Mouse (Mus musculus) neural tube, embryonic 12.5 days (tissue): ENCODE measurements around the gene Rbfox1. TPM values are rescaled to one million over a fixed set of nuclear protein-coding genes. Genes with fewer than 3 reads are reported as not detected.

ENCODE experiments used
- ATAC-seq: fragments of 200-750 bp; cut with Nextera tagmentation; 2 replicates; pipeline ENCODE4 v1.8.0; 2017; ENCODE audit warnings: low read depth, mild to moderate bottlenecking, moderate TSS enrichment, moderate library complexity; ENCODE audit not compliant: low FRiP score
- H3K27ac ChIP-seq: fragments of 300-500 bp; sonication (generic); 2 replicates; pipeline ENCODE4 v1.5.1; 2016
- H3K27me3 ChIP-seq: fragments of 300-500 bp; sonication (generic); replicated peaks from 2 replicates; pipeline ENCODE4 v1.6.1; 2016; ENCODE audit warnings: mild to moderate bottlenecking
- H3K36me3 ChIP-seq: fragments of 300-500 bp; sonication (generic); 2 replicates; pipeline ENCODE4 v1.6.1; 2016; ENCODE audit warnings: mild to moderate bottlenecking
- H3K4me1 ChIP-seq: fragments of 300-500 bp; sonication (generic); 2 replicates; pipeline ENCODE4 v1.6.1; 2016
- H3K4me2 ChIP-seq: fragments of 300-500 bp; sonication (generic); replicated peaks from 2 replicates; pipeline ENCODE4 v1.6.1; 2016; ENCODE audit warnings: mild to moderate bottlenecking
- H3K4me3 ChIP-seq: fragments of 300-500 bp; sonication (generic); 2 replicates; pipeline ENCODE4 v1.5.1; 2016
- H3K9ac ChIP-seq: fragments of 300-500 bp; sonication (generic); 2 replicates; pipeline ENCODE4 v1.6.1; 2016; ENCODE audit warnings: mild to moderate bottlenecking
- H3K9me3 ChIP-seq: fragments of 300-500 bp; sonication (generic); 2 replicates; pipeline ENCODE4 v1.6.1; 2016; ENCODE audit warnings: mild to moderate bottlenecking
- WGBS: fragments of 180-500 bp; shearing (Covaris S2); methylation state at CpG from one replicate; pipeline ENCODE4 v1.1.7; 2016; 5-methylcytosine and 5-hydroxymethylcytosine counted together
- polyA plus RNA-seq: library from polyadenylated mRNA; unstranded; fragments of >200 nt; fragmentation: Nextera tagmentation; extraction: Ambion mirVana; gene quantifications from 2 replicates; pipeline ENCODE4 v1.2.1, GENCODE M21; 2016

Gene Rbfox1
- polyA plus RNA-seq, 1 experiment from 2014 or later = 80.2 TPM

GRCm38 (mm10) chr16:6777506-6778185 lies 892.5 kb downstream of the Rbfox1 start:
- Histone ChIP-seq H3K27ac (no peak overlapping the region), H3K4me2 (no peak overlapping the region), H3K4me3 (no peak overlapping the region), H3K9ac (no peak overlapping the region), H3K36me3 (no peaks in the 10 kb centered on the region), H3K9me3 (no peaks in the 10 kb centered on the region), H3K27me3 (no peaks in the 10 kb centered on the region), H3K4me1 (no peaks in the 10 kb centered on the region)
- ATAC-seq = no peak
- 81% methylated on average over 6 of the region's 6 CpGs for WGBS

DNA sequence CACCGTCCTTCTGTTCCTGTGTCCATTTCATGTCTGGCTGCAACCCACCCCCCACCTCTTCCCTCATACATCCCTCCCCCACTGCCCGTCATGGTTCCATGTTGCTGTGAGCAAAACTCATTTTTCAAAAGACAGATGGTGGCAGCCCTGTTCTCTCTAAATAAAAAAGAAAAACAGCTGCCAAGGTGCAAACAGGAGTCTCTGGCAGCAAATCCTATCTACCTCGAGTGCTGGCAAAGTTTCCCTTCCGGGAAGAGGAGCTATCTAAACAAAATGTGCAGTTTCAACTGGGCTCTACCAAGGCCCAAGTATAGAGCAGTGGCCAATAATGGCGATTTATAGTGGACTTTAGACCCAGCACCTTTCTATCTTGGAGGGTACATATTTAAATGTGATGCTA lies 899.0 kb downstream of the Rbfox1 start:
- H3K4me3 ChIP-seq = no peak overlapping the region

GRCm38 (mm10) chr16:6785026-6785425 lies 899.9 kb downstream of the Rbfox1 start:
- no peak overlapping the region for H3K4me3 ChIP-seq
- H3K27me3 ChIP-seq = no peaks in the 10 kb centered on the region
- H3K9me3 ChIP-seq = no peaks in the 10 kb centered on the region
- no peak overlapping the region for H3K9ac ChIP-seq
- no peak for ATAC-seq
- no peaks in the 10 kb centered on the region for H3K4me1 ChIP-seq
- no peaks in the 10 kb centered on the region for H3K36me3 ChIP-seq
- no peak overlapping the region for H3K27ac ChIP-seq
- WGBS = 66% methylated on average over 4 of the region's 4 CpGs
- no peak overlapping the region for H3K4me2 ChIP-seq

More for the DNA sequence above, 899.0 kb downstream of the Rbfox1 start:
- Histone ChIP-seq H3K27ac (no peak overlapping the region), H3K4me2 (no peak overlapping the region), H3K27me3 (no peaks in the 10 kb centered on the region), H3K4me1 (no peaks in the 10 kb centered on the region), H3K9me3 (no peaks in the 10 kb centered on the region), H3K9ac (no peak overlapping the region), H3K36me3 (no peaks in the 10 kb centered on the region)
- 66% methylated on average over 5 of the region's 5 CpGs for WGBS
- no peak for ATAC-seq

GRCm38 (mm10) chr16:6791218-6791617 lies 906.1 kb downstream of the Rbfox1 start:
- H3K9me3 ChIP-seq = no peaks in the 10 kb centered on the region
- no peak overlapping the region for H3K9ac ChIP-seq
- no peak overlapping the region for H3K27ac ChIP-seq
- no peaks in the 10 kb centered on the region for H3K27me3 ChIP-seq
- H3K36me3 ChIP-seq = no peaks in the 10 kb centered on the region
- 85% methylated on average over 3 of the region's 3 CpGs for WGBS
- ATAC-seq = no peak
- H3K4me2 ChIP-seq = no peak overlapping the region
- no peak overlapping the region for H3K4me3 ChIP-seq
- no peaks in the 10 kb centered on the region for H3K4me1 ChIP-seq

DNA sequence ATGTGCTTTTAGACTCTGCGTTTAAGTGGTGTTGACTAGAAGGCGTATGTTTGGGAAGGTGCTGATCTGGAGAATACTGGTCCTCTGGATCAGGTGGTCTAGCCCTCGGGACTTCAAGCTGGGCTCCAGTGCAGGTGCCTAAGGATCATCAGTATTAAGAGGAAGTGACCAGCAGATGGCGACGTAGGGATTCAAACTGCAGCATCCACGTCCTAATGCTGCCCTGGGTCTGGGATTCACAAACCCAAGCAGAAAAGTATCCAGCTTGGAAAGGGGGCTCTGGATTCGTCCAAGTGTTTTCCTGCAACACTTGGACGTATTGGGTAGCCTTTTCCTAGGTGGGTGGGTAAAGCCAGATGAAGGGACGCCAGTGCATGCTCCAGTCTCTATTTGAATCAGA lies 906.5 kb downstream of the Rbfox1 start:
- H3K4me3 ChIP-seq = no peak overlapping the region
- peak; percentile 48; the same call in 1 of the 2 replicates for ATAC-seq
- 17% methylated on average over 9 of the region's 9 CpGs for WGBS
- H3K4me2 ChIP-seq = no peak overlapping the region
- H3K27ac ChIP-seq = no peak overlapping the region
- no peak overlapping the region for H3K9ac ChIP-seq
- no peaks in the 10 kb centered on the region for H3K36me3 ChIP-seq
- no peaks in the 10 kb centered on the region for H3K9me3 ChIP-seq
- H3K27me3 ChIP-seq = no peaks in the 10 kb centered on the region
- no peaks in the 10 kb centered on the region for H3K4me1 ChIP-seq

- no peak for ATAC-seq
- H3K27ac ChIP-seq = no peak overlapping the region
- no peaks in the 10 kb centered on the region for H3K36me3 ChIP-seq
- no peak overlapping the region for H3K4me2 ChIP-seq
- no peaks in the 10 kb centered on the region for H3K9me3 ChIP-seq
- no peaks in the 10 kb centered on the region for H3K27me3 ChIP-seq
- 92% methylated on average over 2 of the region's 2 CpGs for WGBS
- no peaks in the 10 kb centered on the region for H3K4me1 ChIP-seq
- H3K4me3 ChIP-seq = no peak overlapping the region
- H3K9ac ChIP-seq = no peak overlapping the region
Observed at GRCm38 (mm10) chr16:6806246-6806645, 921.1 kb downstream of the Rbfox1 start.

DNA sequence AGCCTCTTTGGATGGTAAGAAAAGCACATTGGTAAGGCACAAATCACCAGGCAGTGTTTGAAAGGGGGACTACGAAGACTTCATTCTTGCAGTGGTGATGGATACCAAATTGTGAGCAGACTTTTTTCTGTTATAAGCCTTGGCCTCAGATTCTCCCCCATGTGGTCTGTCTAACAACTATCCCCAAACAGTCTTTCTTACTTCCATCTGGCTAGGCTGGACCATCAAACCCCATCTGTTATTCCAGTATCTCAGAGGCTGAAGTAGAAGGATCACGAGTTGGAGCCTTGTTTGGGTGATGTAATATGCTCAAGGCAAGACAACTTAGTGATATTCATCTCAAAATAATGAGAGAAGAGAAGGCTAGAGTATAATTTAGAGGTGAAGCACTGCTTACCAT lies 922.7 kb downstream of the Rbfox1 start:
- H3K9me3 ChIP-seq = no peaks in the 10 kb centered on the region
- no peak overlapping the region for H3K9ac ChIP-seq
- no peak overlapping the region for H3K27ac ChIP-seq
- no peaks in the 10 kb centered on the region for H3K4me1 ChIP-seq
- ATAC-seq = no peak
- H3K4me3 ChIP-seq = no peak overlapping the region
- H3K36me3 ChIP-seq = no peaks in the 10 kb centered on the region
- H3K27me3 ChIP-seq = no peaks in the 10 kb centered on the region
- 53% methylated on average over 2 of the region's 2 CpGs for WGBS
- no peak overlapping the region for H3K4me2 ChIP-seq

GRCm38 (mm10) chr16:6813871-6814270 lies 928.7 kb downstream of the Rbfox1 start:
- no peak overlapping the region for H3K9ac ChIP-seq
- H3K4me1 ChIP-seq = no peaks in the 10 kb centered on the region
- no peak overlapping the region for H3K4me2 ChIP-seq
- WGBS = 87% methylated on average over 3 of the region's 3 CpGs
- no peaks in the 10 kb centered on the region for H3K36me3 ChIP-seq
- no peak for ATAC-seq
- H3K27me3 ChIP-seq = no peaks in the 10 kb centered on the region
- H3K4me3 ChIP-seq = no peak overlapping the region
- no peaks in the 10 kb centered on the region for H3K9me3 ChIP-seq
- no peak overlapping the region for H3K27ac ChIP-seq

DNA sequence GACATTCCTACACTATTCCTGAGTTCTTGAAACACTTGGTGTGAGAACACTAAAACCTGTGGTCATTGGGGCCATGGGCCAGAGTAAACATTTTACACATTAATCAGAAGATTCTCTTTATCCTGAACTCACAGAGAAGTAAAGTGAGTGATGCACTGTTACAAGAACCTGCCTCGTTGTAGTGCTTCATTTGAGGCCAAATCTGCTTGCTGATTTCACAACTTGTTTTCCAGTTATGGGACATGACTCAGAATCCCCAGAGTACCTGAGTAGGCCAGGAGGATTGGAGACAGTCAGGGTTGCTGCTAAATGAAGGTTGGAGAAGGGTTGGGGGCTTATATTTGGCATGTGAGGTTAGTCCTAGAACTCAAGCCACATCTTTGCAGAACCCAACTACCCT lies 936.6 kb downstream of the Rbfox1 start:
- H3K4me2 ChIP-seq = no peak overlapping the region
- H3K9me3 ChIP-seq = no peaks in the 10 kb centered on the region
- no peaks in the 10 kb centered on the region for H3K4me1 ChIP-seq
- H3K27ac ChIP-seq = no peak overlapping the region
- no peaks in the 10 kb centered on the region for H3K27me3 ChIP-seq
- 79% methylated on average over 1 of the region's 1 CpGs for WGBS
- no peak overlapping the region for H3K9ac ChIP-seq
- H3K4me3 ChIP-seq = no peak overlapping the region
- ATAC-seq = no peak
- H3K36me3 ChIP-seq = no peaks in the 10 kb centered on the region

GRCm38 (mm10) chr16:6829892-6830524 lies 944.9 kb downstream of the Rbfox1 start:
- no peaks in the 10 kb centered on the region for H3K36me3 ChIP-seq
- H3K27me3 ChIP-seq = no peaks in the 10 kb centered on the region
- no peaks in the 10 kb centered on the region for H3K9me3 ChIP-seq
- no peak overlapping the region for H3K4me3 ChIP-seq
- no peak overlapping the region for H3K4me2 ChIP-seq
- no peak overlapping the region for H3K27ac ChIP-seq
- H3K9ac ChIP-seq = no peak overlapping the region
- ATAC-seq = no peak
- H3K4me1 ChIP-seq = peaks cover 2% of the 10 kb centered on the region
- WGBS = 94% methylated on average over 6 of the region's 6 CpGs

- H3K36me3 ChIP-seq = no peaks in the 10 kb centered on the region
- H3K27me3 ChIP-seq = no peaks in the 10 kb centered on the region
- peaks cover 5% of the 10 kb centered on the region for H3K4me1 ChIP-seq
- H3K9ac ChIP-seq = no peak overlapping the region
- no peak for ATAC-seq
- H3K9me3 ChIP-seq = no peaks in the 10 kb centered on the region
- no peak overlapping the region for H3K4me3 ChIP-seq
- H3K4me2 ChIP-seq = no peak overlapping the region
- no peak overlapping the region for H3K27ac ChIP-seq
Observed at GRCm38 (mm10) chr16:6833486-6833885, 948.3 kb downstream of the Rbfox1 start.

DNA sequence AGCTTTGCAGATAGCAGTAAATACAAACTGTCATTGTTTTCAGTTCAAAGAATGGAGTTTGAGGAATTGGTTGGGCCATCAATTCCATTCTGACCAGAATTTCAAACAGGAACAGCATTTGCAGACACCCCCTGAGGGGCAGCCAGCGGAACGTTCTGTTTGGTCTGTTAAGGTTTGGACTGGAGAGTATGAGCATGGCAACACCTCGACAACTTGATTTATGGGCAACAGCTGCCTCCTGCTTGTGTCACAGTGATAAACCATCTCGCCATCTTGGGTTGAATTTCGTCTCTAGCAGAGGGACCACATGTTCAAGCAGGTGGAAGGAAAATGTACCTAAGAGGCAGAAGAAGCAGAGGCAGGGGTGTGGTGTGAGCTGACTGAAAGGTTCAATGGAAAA lies 949.9 kb downstream of the Rbfox1 start:
- H3K9me3 ChIP-seq = no peaks in the 10 kb centered on the region
- 5% methylated on average over 5 of the region's 5 CpGs for WGBS
- no peak overlapping the region for H3K27ac ChIP-seq
- H3K9ac ChIP-seq = no peak overlapping the region
- peaks cover 5% of the 10 kb centered on the region for H3K4me1 ChIP-seq
- no peak overlapping the region for H3K4me3 ChIP-seq
- H3K4me2 ChIP-seq = no peak overlapping the region
- H3K27me3 ChIP-seq = no peaks in the 10 kb centered on the region
- H3K36me3 ChIP-seq = no peaks in the 10 kb centered on the region
- ATAC-seq = no peak
